Mouse (Mus musculus): ENCODE data around the gene Txndc2. TPM values are rescaled to one million over a fixed set of nuclear protein-coding genes. Genes with fewer than 3 reads are reported as not detected.

Txndc2 gene
- total and polyA plus RNA-seq, 3 experiments, result 0.12 TPM; not detected in 2

- peaks cover 22% of the 10 kb centered on the region for H3K79me2 ChIP-seq (replicated peaks; ENCODE audit: control insufficient read depth, insufficient read depth, low read length)
- no peak overlapping the region for H3K27ac ChIP-seq
- WGBS, result 59% methylated on average over 2 of the region's 2 CpGs
- DNase-seq, result no peak
- TF ChIP-seq CTCF (IDR thresholded peaks at IDR 0.05) (no peak), EP300 (IDR thresholded peaks at IDR 0.05; ENCODE audit: insufficient read depth, low read depth, low read length) (no peak), POLR2A (IDR thresholded peaks at IDR 0.05; ENCODE audit: insufficient read depth, low read depth, low read length) (no peak)
- H3K36me3 ChIP-seq (ENCODE audit: control insufficient read depth, insufficient read depth, low read length), result peaks cover 56% of the 10 kb centered on the region
- peaks cover 32% of the 10 kb centered on the region for H3K4me1 ChIP-seq (ENCODE audit: control insufficient read depth, insufficient read depth, low read length)
- no peak overlapping the region for H3K9ac ChIP-seq (ENCODE audit: low read depth, low read length)
- no peak overlapping the region for H3K4me3 ChIP-seq
- intact Hi-C loops (cut with DNase I), result no loop called here
- H3K27me3 ChIP-seq (ENCODE audit: control insufficient read depth, insufficient read depth, low read length), result no peaks in the 10 kb centered on the region
Measured at GRCm38 (mm10) chr17:65608312-65608687, 33.7 kb downstream of the Txndc2 start.

- no peak overlapping the region for H3K9ac ChIP-seq (ENCODE audit: low read depth, low read length)
- H3K4me3 ChIP-seq, result no peak overlapping the region
- peaks cover 22% of the 10 kb centered on the region for H3K79me2 ChIP-seq (replicated peaks; ENCODE audit: control insufficient read depth, insufficient read depth, low read length)
- no peak overlapping the region for H3K27ac ChIP-seq
- 35% methylated on average over 7 of the region's 7 CpGs for WGBS
- peaks cover 56% of the 10 kb centered on the region for H3K36me3 ChIP-seq (ENCODE audit: control insufficient read depth, insufficient read depth, low read length)
- peaks cover 32% of the 10 kb centered on the region for H3K4me1 ChIP-seq (ENCODE audit: control insufficient read depth, insufficient read depth, low read length)
- DNase-seq, result no peak
- TF ChIP-seq EP300 (IDR thresholded peaks at IDR 0.05; ENCODE audit: insufficient read depth, low read depth, low read length) (no peak), CTCF (IDR thresholded peaks at IDR 0.05) (no peak), POLR2A (IDR thresholded peaks at IDR 0.05; ENCODE audit: insufficient read depth, low read depth, low read length) (no peak)
- no peaks in the 10 kb centered on the region for H3K27me3 ChIP-seq (ENCODE audit: control insufficient read depth, insufficient read depth, low read length)
- intact Hi-C loops (cut with DNase I), result no loop called here
Measured at GRCm38 (mm10) chr17:65607574-65608311, 34.2 kb downstream of the Txndc2 start.

GRCm38 (mm10) chr17:65606014-65606413 is 36.0 kb downstream of the Txndc2 start:
- Histone ChIP-seq H3K36me3 (ENCODE audit: control insufficient read depth, insufficient read depth, low read length) (peaks cover 54% of the 10 kb centered on the region), H3K27ac (no peak overlapping the region), H3K4me1 (ENCODE audit: control insufficient read depth, insufficient read depth, low read length) (peaks cover 32% of the 10 kb centered on the region), H3K27me3 (ENCODE audit: control insufficient read depth, insufficient read depth, low read length) (no peaks in the 10 kb centered on the region), H3K4me3 (no peak overlapping the region), H3K9ac (ENCODE audit: low read depth, low read length) (no peak overlapping the region), H3K79me2 (replicated peaks; ENCODE audit: control insufficient read depth, insufficient read depth, low read length) (peaks cover 19% of the 10 kb centered on the region)
- DNase-seq, result no peak
- TF ChIP-seq CTCF (IDR thresholded peaks at IDR 0.05) (no peak), EP300 (IDR thresholded peaks at IDR 0.05; ENCODE audit: insufficient read depth, low read depth, low read length) (no peak), POLR2A (IDR thresholded peaks at IDR 0.05; ENCODE audit: insufficient read depth, low read depth, low read length) (no peak)
- intact Hi-C loops (cut with DNase I), result no loop called here
- WGBS, result 43% methylated on average over 4 of the region's 4 CpGs

GRCm38 (mm10) chr17:65604892-65605291 is 37.1 kb downstream of the Txndc2 start:
- Histone ChIP-seq H3K79me2 (replicated peaks; ENCODE audit: control insufficient read depth, insufficient read depth, low read length) (peaks cover 19% of the 10 kb centered on the region), H3K9ac (ENCODE audit: low read depth, low read length) (no peak overlapping the region), H3K27me3 (ENCODE audit: control insufficient read depth, insufficient read depth, low read length) (no peaks in the 10 kb centered on the region), H3K4me1 (ENCODE audit: control insufficient read depth, insufficient read depth, low read length) (peaks cover 31% of the 10 kb centered on the region), H3K4me3 (no peak overlapping the region), H3K27ac (no peak overlapping the region), H3K36me3 (ENCODE audit: control insufficient read depth, insufficient read depth, low read length) (peaks cover 52% of the 10 kb centered on the region)
- intact Hi-C loops (cut with DNase I), result no loop called here
- TF ChIP-seq EP300 (IDR thresholded peaks at IDR 0.05; ENCODE audit: insufficient read depth, low read depth, low read length) (no peak), POLR2A (IDR thresholded peaks at IDR 0.05; ENCODE audit: insufficient read depth, low read depth, low read length) (no peak), CTCF (IDR thresholded peaks at IDR 0.05) (no peak)
- DNase-seq, result no peak

GRCm38 (mm10) chr17:65604315-65604714 is 37.7 kb downstream of the Txndc2 start:
- no peak overlapping the region for H3K27ac ChIP-seq
- TF ChIP-seq CTCF (IDR thresholded peaks at IDR 0.05) (no peak), EP300 (IDR thresholded peaks at IDR 0.05; ENCODE audit: insufficient read depth, low read depth, low read length) (no peak), POLR2A (IDR thresholded peaks at IDR 0.05; ENCODE audit: insufficient read depth, low read depth, low read length) (no peak)
- intact Hi-C loops (cut with DNase I), result no loop called here
- DNase-seq, result no peak
- H3K36me3 ChIP-seq (ENCODE audit: control insufficient read depth, insufficient read depth, low read length), result peaks cover 49% of the 10 kb centered on the region
- peaks cover 16% of the 10 kb centered on the region for H3K79me2 ChIP-seq (replicated peaks; ENCODE audit: control insufficient read depth, insufficient read depth, low read length)
- no peaks in the 10 kb centered on the region for H3K27me3 ChIP-seq (ENCODE audit: control insufficient read depth, insufficient read depth, low read length)
- no peak overlapping the region for H3K4me3 ChIP-seq
- peaks cover 27% of the 10 kb centered on the region for H3K4me1 ChIP-seq (ENCODE audit: control insufficient read depth, insufficient read depth, low read length)
- no peak overlapping the region for H3K9ac ChIP-seq (ENCODE audit: low read depth, low read length)

GRCm38 (mm10) chr17:65597857-65598486 is 44.0 kb downstream of the Txndc2 start:
- no peaks in the 10 kb centered on the region for H3K27me3 ChIP-seq (ENCODE audit: control insufficient read depth, insufficient read depth, low read length)
- H3K9ac ChIP-seq (ENCODE audit: low read depth, low read length), result no peak overlapping the region
- no peak for TF ChIP-seq CTCF (IDR thresholded peaks at IDR 0.05)
- TF ChIP-seq EP300 (IDR thresholded peaks at IDR 0.05; ENCODE audit: insufficient read depth, low read depth, low read length), result no peak
- TF ChIP-seq POLR2A (IDR thresholded peaks at IDR 0.05; ENCODE audit: insufficient read depth, low read depth, low read length), result no peak
- no peak for DNase-seq
- H3K4me1 ChIP-seq (ENCODE audit: control insufficient read depth, insufficient read depth, low read length), result peaks cover 4% of the 10 kb centered on the region
- H3K27ac ChIP-seq, result no peak overlapping the region
- WGBS, result 55% methylated on average over 3 of the region's 3 CpGs
- H3K79me2 ChIP-seq (replicated peaks; ENCODE audit: control insufficient read depth, insufficient read depth, low read length), result peaks cover 11% of the 10 kb centered on the region
- H3K4me3 ChIP-seq, result no peak overlapping the region
- H3K36me3 ChIP-seq (ENCODE audit: control insufficient read depth, insufficient read depth, low read length), result peaks cover 23% of the 10 kb centered on the region
- intact Hi-C loops (cut with DNase I), result no loop called here
